Mouse (Mus musculus) ES-CJ7 (cell line): ENCODE data around the gene Epha2.

Experiments used
- DNase-seq: peaks from one replicate; pipeline ENCODE4 v3.0.0; 2011; ENCODE audit warnings: low read depth, low spot score

Gene Epha2

DNA sequence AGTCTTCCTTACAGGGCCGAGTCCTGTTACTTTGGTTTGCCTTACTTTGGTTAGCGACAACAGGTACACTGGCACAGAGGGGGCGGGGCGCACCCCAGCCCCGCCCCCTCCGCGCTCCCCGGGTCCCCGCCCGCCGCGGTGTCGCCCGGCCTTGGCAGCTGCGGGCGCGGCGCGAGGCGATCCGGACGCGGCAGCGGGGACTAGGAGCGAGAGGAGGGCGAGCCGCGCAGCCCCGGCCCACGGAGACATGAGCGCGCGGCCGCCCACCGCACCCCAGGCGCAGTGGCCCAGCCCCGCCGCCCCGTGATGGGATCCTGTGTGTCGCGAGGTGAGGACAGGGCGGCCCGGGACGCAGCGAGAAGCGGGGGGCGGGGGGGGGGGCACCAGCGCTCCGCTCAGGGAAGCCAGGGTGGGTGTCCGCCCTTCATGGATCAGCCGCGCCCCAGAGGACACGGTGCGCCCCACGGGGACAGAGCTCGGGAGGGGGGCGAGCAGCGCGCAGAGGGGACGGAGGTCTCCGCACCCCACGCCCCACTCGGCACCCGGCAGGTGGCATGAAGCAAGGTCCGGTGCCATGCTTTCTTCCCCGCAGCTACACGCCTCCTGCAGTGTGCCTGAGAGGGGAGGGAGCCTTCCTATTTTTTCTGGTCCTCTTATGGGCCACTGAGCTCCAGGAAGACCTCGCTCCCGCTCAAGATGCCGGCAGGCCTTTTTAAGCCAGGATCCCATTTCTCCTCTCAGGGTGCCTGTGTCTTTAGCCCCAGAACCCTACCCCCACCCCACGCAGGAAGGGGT, 67.2 kb downstream of the Epha2 start, which contains the start of gene Fam131c:
Gene Fam131c, plus strand, starts transcription at position 224 of the 795 bp plus-strand sequence.
- DNase-seq: no peak

DNA sequence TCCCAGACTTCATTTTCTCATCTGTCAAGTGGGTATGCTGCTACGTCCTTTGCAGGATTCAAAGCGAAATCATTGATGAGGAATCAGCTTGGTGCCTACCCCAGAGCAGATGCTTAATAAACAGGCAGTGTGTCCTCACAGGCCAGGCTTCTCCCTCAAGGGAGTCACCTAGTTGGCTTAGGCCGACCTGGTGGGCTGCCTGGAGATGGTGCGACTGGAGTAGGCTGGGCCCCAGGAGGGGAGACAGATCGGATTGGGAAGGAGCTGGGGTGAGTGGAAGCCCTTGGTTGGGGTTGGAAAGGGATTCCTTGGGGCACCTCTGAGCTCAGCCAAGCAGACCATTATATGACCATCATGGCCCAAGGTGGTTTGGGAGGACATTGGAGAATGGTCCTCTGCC, 71.4 kb downstream of the Epha2 start:
- no peak for DNase-seq
